Mouse (Mus musculus) testis, adult 2 months (tissue): ENCODE results near the gene Pcna. TPM values are rescaled to one million over a fixed set of nuclear protein-coding genes. Genes with fewer than 3 reads are reported as not detected.
A peak's percentile ranks its signal among the peaks of the same experiment; 100 is the strongest.
"Not testable (repeated sequence)": the region's sequence is repeated elsewhere in the genome, so short reads cannot be mapped to it uniquely, and the experiment has no call there.

Source experiments
- H3K27ac ChIP-seq: fragments of 200-500 bp; 2 replicates; pipeline ENCODE4 v1.5.1; 2012; ENCODE audit warnings: low read depth, low read length; ENCODE audit not compliant: control insufficient read depth, insufficient read depth
- H3K27me3 ChIP-seq: fragments of 200-500 bp; 2 replicates; pipeline ENCODE4 v1.6.1; 2012; ENCODE audit warnings: mild to moderate bottlenecking, low read length, moderate library complexity; ENCODE audit not compliant: control insufficient read depth, insufficient read depth
- H3K36me3 ChIP-seq: fragments of 200-500 bp; 2 replicates; pipeline ENCODE4 v1.6.1; 2012; ENCODE audit warnings: mild to moderate bottlenecking, low read length; ENCODE audit not compliant: control insufficient read depth, insufficient read depth
- H3K4me1 ChIP-seq: fragments of 200-500 bp; 2 replicates; pipeline ENCODE4 v1.6.1; 2012; ENCODE audit warnings: low read length; ENCODE audit not compliant: control insufficient read depth, insufficient read depth
- H3K4me3 ChIP-seq: fragments of 200-500 bp; 2 replicates; pipeline ENCODE4 v1.5.1; 2012; ENCODE audit warnings: low read depth, mild to moderate bottlenecking, low read length, moderate library complexity, mixed read lengths; ENCODE audit not compliant: control insufficient read depth
- CTCF ChIP-seq: fragments of 200-500 bp; IDR thresholded peaks from 2 replicates; pipeline ENCODE4 v1.5.1; 2012; ENCODE audit warnings: low read depth, mild to moderate bottlenecking, inconsistent platforms, low read length, moderate library complexity; ENCODE audit not compliant: control insufficient read depth, insufficient read depth, insufficient replicate concordance
- POLR2A ChIP-seq: fragments of 200-500 bp; IDR thresholded peaks from 2 replicates; pipeline ENCODE4 v1.6.1; 2012; ENCODE audit warnings: low read depth, mild to moderate bottlenecking, inconsistent platforms, low read length, moderate library complexity; ENCODE audit not compliant: control insufficient read depth
- polyA plus RNA-seq: library from polyadenylated mRNA; depleted of rRNA; stranded (reverse); fragments of >200 nt; gene quantifications from 2 replicates; pipeline ENCODE4 v1.2.3, GENCODE M21; 2012; rRNA removed

Pcna gene
- 75.1 and 84.2 TPM in 2 replicates for polyA plus RNA-seq

GRCm38 (mm10) chr2:132252542-132253528 lies at the start of gene Pcna:
Pcna (minus strand) TSS chr2:132253314.
- Histone ChIP-seq H3K36me3 (peaks cover 2% of the 10 kb centered on the region; the same call in 1 of the 2 replicates), H3K27me3 (no peaks in the 10 kb centered on the region), H3K27ac (peak within 1 kb of the TSS; percentile 73), H3K4me1 (peaks cover 2% of the 10 kb centered on the region; the same call in 1 of the 2 replicates), H3K4me3 (peak within 1 kb of the TSS; percentile 81)
- peak; percentile 94 for TF ChIP-seq POLR2A
- no peak for TF ChIP-seq CTCF

- TF ChIP-seq POLR2A (no peak), CTCF (no peak)
- H3K4me3 ChIP-seq = no peak overlapping the region
- H3K4me1 ChIP-seq = no peaks in the 10 kb centered on the region
- H3K27ac ChIP-seq = no peak overlapping the region
- H3K36me3 ChIP-seq = peaks cover 7% of the 10 kb centered on the region
- H3K27me3 ChIP-seq = no peaks in the 10 kb centered on the region
Measured at GRCm38 (mm10) chr2:132301436-132301835, 48.3 kb upstream of the Pcna start.

- no peak overlapping the region for H3K4me3 ChIP-seq
- no peak for TF ChIP-seq POLR2A
- TF ChIP-seq CTCF = no peak
- no peaks in the 10 kb centered on the region for H3K4me1 ChIP-seq
- H3K36me3 ChIP-seq = peaks cover 9% of the 10 kb centered on the region
- no peaks in the 10 kb centered on the region for H3K27me3 ChIP-seq
- no peak overlapping the region for H3K27ac ChIP-seq
Measured at GRCm38 (mm10) chr2:132298250-132298649, 45.1 kb upstream of the Pcna start.

- Histone ChIP-seq H3K27me3 (no peaks in the 10 kb centered on the region), H3K4me1 (no peaks in the 10 kb centered on the region), H3K27ac (no peak overlapping the region), H3K4me3 (no peak overlapping the region), H3K36me3 (peaks cover 6% of the 10 kb centered on the region; the same call in 1 of the 2 replicates)
- TF ChIP-seq CTCF = no peak
- TF ChIP-seq POLR2A = no peak
Measured at GRCm38 (mm10) chr2:132293694-132294450, 40.8 kb upstream of the Pcna start.

GRCm38 (mm10) chr2:132292083-132292482 lies 39.0 kb upstream of the Pcna start:
- no peak for TF ChIP-seq CTCF
- no peak for TF ChIP-seq POLR2A
- H3K27ac ChIP-seq = no peak overlapping the region
- H3K4me3 ChIP-seq = no peak overlapping the region
- 0 out of 2 replicates have a peak, but pooled peaks cover 2% of the 10 kb centered on the region for H3K36me3 ChIP-seq
- no peaks in the 10 kb centered on the region for H3K4me1 ChIP-seq
- no peaks in the 10 kb centered on the region for H3K27me3 ChIP-seq

- H3K27ac ChIP-seq = no peak overlapping the region
- H3K36me3 ChIP-seq = 0 out of 2 replicates have a peak, but pooled peaks cover 2% of the 10 kb centered on the region
- no peaks in the 10 kb centered on the region for H3K4me1 ChIP-seq
- TF ChIP-seq POLR2A (no peak), CTCF (no peak)
- H3K27me3 ChIP-seq = no peaks in the 10 kb centered on the region
- H3K4me3 ChIP-seq = no peak overlapping the region
Measured at GRCm38 (mm10) chr2:132291265-132291664, 38.2 kb upstream of the Pcna start.

- H3K4me3 ChIP-seq = no peak overlapping the region
- no peak for TF ChIP-seq POLR2A
- TF ChIP-seq CTCF = no peak
- no peaks in the 10 kb centered on the region for H3K4me1 ChIP-seq
- no peak overlapping the region for H3K27ac ChIP-seq
- 0 out of 2 replicates have a peak, but pooled peaks cover 2% of the 10 kb centered on the region for H3K36me3 ChIP-seq
- no peaks in the 10 kb centered on the region for H3K27me3 ChIP-seq
Measured at GRCm38 (mm10) chr2:132290808-132291207, 37.7 kb upstream of the Pcna start.

GRCm38 (mm10) chr2:132289213-132289612 lies 36.1 kb upstream of the Pcna start:
- H3K27ac ChIP-seq, H3K36me3 ChIP-seq, H3K4me3 ChIP-seq, H3K4me1 ChIP-seq, H3K27me3 ChIP-seq: not testable (repeated sequence)
